In genomic region chr5:123397786-123398185, GRCm38 (mm10) we compare ENCODE assay signal across 8 mouse cellular contexts. TPM values are rescaled to one million over a fixed set of nuclear protein-coding genes. Genes with fewer than 3 reads are reported as not detected.
DNase-seq lines count a peak whose midpoint lies in the region; ATAC-seq and TF ChIP-seq lines count a peak whose summit lies in the region.

No protein-coding gene starts in this region.

- no peaks in the 10 kb centered on the region for H3K9me3 ChIP-seq in embryonic facial prominence, embryonic 10.5 days
- no peaks in the 10 kb centered on the region for H3K9me3 ChIP-seq in hindbrain, embryonic 16.5 days (ENCODE audit: control insufficient read depth, low read length)

- WGBS in embryonic facial prominence, embryonic 10.5 days: 80% methylated on average over 11 of the region's 11 CpGs
- 83% methylated on average over 11 of the region's 11 CpGs for WGBS in hindbrain, embryonic 16.5 days

- peak overlapping the region; percentile 74 for H3K4me3 ChIP-seq in layer of hippocampus, adult 2 months
- peak overlapping the region; percentile 23 for H3K4me3 ChIP-seq in embryonic facial prominence, embryonic 10.5 days
- no peak overlapping the region for H3K4me3 ChIP-seq in hindbrain, embryonic 16.5 days (ENCODE audit: low read length)

- peak overlapping the region; percentile 76 for H3K27ac ChIP-seq in layer of hippocampus, adult 2 months
- H3K27ac ChIP-seq in embryonic facial prominence, embryonic 10.5 days (replicated peaks): no peak overlapping the region
- no peak overlapping the region for H3K27ac ChIP-seq in hindbrain, embryonic 16.5 days (ENCODE audit: low read depth, low read length)

- ATAC-seq in hindbrain, embryonic 16.5 days: no peak

- TF ChIP-seq CTCF in layer of hippocampus, adult 2 months (conservative IDR thresholded peaks at IDR 0.05): no peak

- no peaks in the 10 kb centered on the region for H3K27me3 ChIP-seq in embryonic facial prominence, embryonic 10.5 days (replicated peaks; ENCODE audit: low read depth, poor library complexity, severe bottlenecking)
- no peaks in the 10 kb centered on the region for H3K27me3 ChIP-seq in hindbrain, embryonic 16.5 days (replicated peaks; ENCODE audit: control insufficient read depth, insufficient read depth, low read length)

- peaks cover 41% of the 10 kb centered on the region for H3K4me1 ChIP-seq in embryonic facial prominence, embryonic 10.5 days
- peaks cover 29% of the 10 kb centered on the region for H3K4me1 ChIP-seq in hindbrain, embryonic 16.5 days (ENCODE audit: control insufficient read depth, insufficient read depth, low read depth, low read length)

- DNase-seq in layer of hippocampus, adult 2 months (ENCODE audit: low spot score in 2 of 2): no peak
- no peak for DNase-seq in layer of hippocampus, adult 9-11 months
- no peak for DNase-seq in embryonic facial prominence, embryonic 10.5 days (ENCODE audit: low spot score)
- DNase-seq in lung, postnatal 36 days: peak; percentile 79
- no peak for DNase-seq in frontal cortex, postnatal 36 days (ENCODE audit: low spot score in 2 of 2)
- DNase-seq in cerebellum, adult 11 months: no peak
- DNase-seq in yolk sac, embryonic 10.5 days (ENCODE audit: low spot score): no peak

- peaks cover 4% of the 10 kb centered on the region; the same call in 1 of the 2 replicates for H3K36me3 ChIP-seq in embryonic facial prominence, embryonic 10.5 days (replicated peaks)
- H3K36me3 ChIP-seq in hindbrain, embryonic 16.5 days (ENCODE audit: control insufficient read depth, insufficient read depth, low read length): no peaks in the 10 kb centered on the region

- H3K9ac ChIP-seq in hindbrain, embryonic 16.5 days (ENCODE audit: low read depth, low read length): no peak overlapping the region

- H3K4me2 ChIP-seq in hindbrain, embryonic 16.5 days (ENCODE audit: low read length): peak overlapping the region; percentile 69

RNA-seq across cellular contexts. Expression of gene Mlxip, which starts 3.2 kb away (rescaled TPM):
- 10 to 100 TPM; 17.7 to 18.3 TPM for total RNA-seq in layer of hippocampus, adult 2 months (2021)
- polyA plus RNA-seq in embryonic facial prominence, embryonic 10.5 days (2016; fragmentation: Nextera tagmentation; extraction: Ambion mirVana): 18.6 and 20.8 TPM in 2 replicates
- 15.2 and 20.7 TPM in 2 replicates for polyA plus RNA-seq in hindbrain, embryonic 16.5 days (2015; fragmentation: Nextera tagmentation; extraction: Ambion mirVana)

RNA-seq across cellular contexts. Expression of gene Bcl7a, which starts 54.2 kb away (rescaled TPM):
- total RNA-seq in layer of hippocampus, adult 2 months (2021): 10 to 100 TPM; 67.4 to 70.2 TPM
- 41.7 and 42.8 TPM in 2 replicates for polyA plus RNA-seq in embryonic facial prominence, embryonic 10.5 days (2016; fragmentation: Nextera tagmentation; extraction: Ambion mirVana)
- polyA plus RNA-seq in hindbrain, embryonic 16.5 days (2015; fragmentation: Nextera tagmentation; extraction: Ambion mirVana): 31.1 and 36.7 TPM in 2 replicates
